Mouse (Mus musculus) lung, adult 2 months (tissue): ENCODE results near the gene Arhgdia.

Source experiments
- CTCF ChIP-seq: fragments of 200-500 bp; IDR thresholded peaks from 2 replicates; pipeline ENCODE4 v1.5.1; 2011; ENCODE audit warnings: mild to moderate bottlenecking, low read length, control low read depth; ENCODE audit not compliant: insufficient read depth
- POLR2A ChIP-seq: fragments of 200-500 bp; IDR thresholded peaks from 2 replicates; pipeline ENCODE4 v1.6.1; 2011; ENCODE audit warnings: low read depth, mild to moderate bottlenecking, control low read depth, low read length, borderline replicate concordance; ENCODE audit errors: extremely low read depth

GRCm38 (mm10) chr11:120574278-120574600 lies 7.2 kb downstream of the Arhgdia start:
- TF ChIP-seq CTCF = no peak
- no peak for TF ChIP-seq POLR2A
